In the genomic region with DNA sequence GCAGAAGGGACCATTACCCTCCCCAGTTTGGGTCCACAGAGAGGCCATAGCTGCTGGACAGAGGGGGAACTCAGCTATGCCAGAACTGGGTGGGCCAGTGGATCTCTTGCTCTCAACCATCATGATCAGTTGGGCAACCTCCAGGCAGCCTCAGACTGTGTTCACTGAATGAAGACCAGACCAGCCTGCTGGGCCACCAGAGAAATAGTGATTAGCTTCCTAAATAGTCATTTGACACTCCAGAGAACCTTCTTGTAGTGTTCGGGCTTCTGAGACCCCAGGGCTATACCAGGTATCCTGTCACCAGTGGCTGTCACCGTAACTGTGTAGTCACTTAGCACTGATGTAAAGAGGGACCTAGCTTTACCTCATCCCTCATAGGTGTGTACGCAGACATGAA, we compare ENCODE assay signal across 30 mouse cellular contexts.
"Had no signal": no experiment of that assay in that cellular context is flagged by ENCODE, and none has a peak within 500 bp of the region (broad histone marks: within the 10 kb centered on the region; RNA-seq: fewer than 3 reads in every experiment).

No protein-coding gene starts in this region.

- H3K27me3 ChIP-seq: limb, embryonic 12.5 days; limb, embryonic 13.5 days; limb, embryonic 15.5 days; liver, embryonic 12.5 days; liver, embryonic 13.5 days; liver, embryonic 15.5 days; lung, embryonic 15.5 days; megakaryocyte, embryonic 14.5 days; midbrain, embryonic 12.5 days; midbrain, embryonic 15.5 days; neural tube, embryonic 12.5 days; neural tube, embryonic 13.5 days had no signal

- H3K27ac ChIP-seq: limb, embryonic 12.5 days; limb, embryonic 13.5 days; limb, embryonic 15.5 days; liver, embryonic 12.5 days; liver, embryonic 13.5 days; liver, embryonic 14.5 days; liver, embryonic 15.5 days; lung, embryonic 15.5 days; macrophage; midbrain, embryonic 12.5 days; midbrain, embryonic 15.5 days; neural tube, embryonic 12.5 days; neural tube, embryonic 13.5 days had no signal

- H3K9me3 ChIP-seq: limb, embryonic 10.5 days; limb, embryonic 12.5 days; limb, embryonic 13.5 days; limb, embryonic 15.5 days; liver, embryonic 12.5 days; liver, embryonic 13.5 days; liver, embryonic 15.5 days; lung, embryonic 15.5 days; megakaryocyte, embryonic 14.5 days; midbrain, embryonic 12.5 days; midbrain, embryonic 15.5 days; neural tube, embryonic 12.5 days; neural tube, embryonic 13.5 days had no signal

- H3K4me2 ChIP-seq: limb, embryonic 12.5 days; limb, embryonic 13.5 days; limb, embryonic 15.5 days; liver, embryonic 11.5 days; liver, embryonic 12.5 days; liver, embryonic 13.5 days; liver, embryonic 15.5 days; lung, embryonic 14.5 days; lung, embryonic 15.5 days; midbrain, embryonic 11.5 days; midbrain, embryonic 12.5 days; midbrain, embryonic 15.5 days; neural tube, embryonic 12.5 days; neural tube, embryonic 13.5 days had no signal

- ATAC-seq: liver, embryonic 12.5 days; liver, postnatal 0 days; lung, postnatal 0 days; midbrain, embryonic 15.5 days; midbrain, embryonic 16.5 days had no signal

- H3K4me1 ChIP-seq: midbrain, embryonic 12.5 days; midbrain, embryonic 15.5 days; neural tube, embryonic 12.5 days had no signal

- H3K36me3 ChIP-seq: limb, embryonic 10.5 days; limb, embryonic 12.5 days; limb, embryonic 13.5 days; limb, embryonic 15.5 days; liver, embryonic 12.5 days; liver, embryonic 13.5 days; liver, embryonic 15.5 days; lung, embryonic 15.5 days; midbrain, embryonic 12.5 days; midbrain, embryonic 15.5 days; neural tube, embryonic 12.5 days; neural tube, embryonic 13.5 days had no signal

- DNase-seq: liver; liver, embryonic 13.5 days; liver, postnatal 0 days; lung, adult 18-20 months; lung, adult 2 months; lung, embryonic 14.5 days; lung, postnatal 10 days; lung, postnatal 14 days; lung, postnatal 36 days; lung, postnatal 4 days; midbrain, embryonic 14.5 days had no signal

- H3K4me3 ChIP-seq: limb, embryonic 10.5 days; limb, embryonic 12.5 days; limb, embryonic 13.5 days; limb, embryonic 15.5 days; liver, embryonic 12.5 days; liver, embryonic 13.5 days; liver, embryonic 15.5 days; lung, embryonic 15.5 days; megakaryocyte, embryonic 14.5 days; midbrain, embryonic 12.5 days; midbrain, embryonic 15.5 days; myocyte; neural tube, embryonic 12.5 days; neural tube, embryonic 13.5 days had no signal

- H3K9ac ChIP-seq: limb, embryonic 12.5 days; limb, embryonic 13.5 days; limb, embryonic 15.5 days; liver, embryonic 12.5 days; liver, embryonic 13.5 days; liver, embryonic 14.5 days; liver, embryonic 15.5 days; liver, postnatal 0 days; lung, embryonic 14.5 days; lung, embryonic 15.5 days; midbrain, embryonic 12.5 days; midbrain, embryonic 15.5 days; neural tube, embryonic 13.5 days had no signal
